Mouse (Mus musculus) frontal cortex, postnatal 36 days (tissue): ENCODE measurements around the gene Casp9.
"Not testable (repeated sequence)": the region's sequence is repeated elsewhere in the genome, so short reads cannot be mapped to it uniquely, and the experiment has no call there.

Experiments
- DNase-seq, 2 experiments: peaks; one replicate each; pipeline ENCODE4 v3.0.0; 2022; ENCODE audit warnings: low spot score in 2 of 2

Gene Casp9

GRCm38 (mm10) chr4:141793282-141794151, at the start of gene Casp9:
Casp9 (plus strand) TSS chr4:141793612.
- DNase-seq: peak; percentile 95 to 96

GRCm38 (mm10) chr4:141746578-141747346, 46.6 kb upstream of the Casp9 start, which contains the start of gene Agmat:
Agmat (plus strand) TSS chr4:141746672.
- DNase-seq: no peak

DNA sequence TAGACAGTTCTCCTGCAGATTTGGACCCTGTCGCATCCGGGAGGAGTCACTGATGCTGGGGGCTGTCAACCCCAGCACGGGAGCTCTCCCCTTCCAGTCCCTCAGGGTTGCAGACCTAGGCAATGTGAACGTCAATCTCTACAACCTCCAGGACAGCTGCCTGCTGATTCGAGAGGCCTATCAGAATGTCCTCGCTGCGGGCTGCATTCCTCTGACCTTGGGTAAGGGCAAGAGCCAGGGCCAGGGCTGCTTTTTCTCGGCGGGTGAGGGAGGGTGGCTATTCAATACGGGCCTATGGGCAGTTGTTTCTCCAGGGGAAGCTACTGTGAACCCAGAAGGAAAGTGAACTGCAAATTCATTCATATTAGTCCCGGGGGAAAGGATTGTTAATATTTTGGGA, 43.9 kb upstream of the Casp9 start:
- no peak for DNase-seq

DNA sequence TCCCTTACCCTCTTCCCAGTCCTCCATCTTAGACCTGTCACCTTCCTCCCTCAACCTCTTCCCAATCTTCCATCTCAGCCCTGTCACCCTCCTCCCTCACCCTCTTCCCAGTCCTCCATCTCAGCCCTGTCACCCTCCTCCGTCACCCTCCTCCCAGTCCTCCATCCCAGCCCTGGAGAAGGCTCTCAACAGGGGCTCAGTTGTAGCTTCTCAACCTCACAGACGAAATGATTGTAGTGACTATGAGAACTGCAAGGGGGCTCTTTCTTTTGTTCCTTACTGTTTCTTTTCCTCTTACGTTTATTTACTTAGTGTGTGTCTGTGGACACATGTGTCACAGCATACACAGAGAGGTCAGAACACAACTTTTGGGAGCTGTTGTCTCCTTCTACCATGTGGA, 42.6 kb upstream of the Casp9 start:
- no peak for DNase-seq

- no peak for DNase-seq
These were observed 41.9 kb upstream of the Casp9 start for GRCm38 (mm10) chr4:141751419-141752075.

DNA sequence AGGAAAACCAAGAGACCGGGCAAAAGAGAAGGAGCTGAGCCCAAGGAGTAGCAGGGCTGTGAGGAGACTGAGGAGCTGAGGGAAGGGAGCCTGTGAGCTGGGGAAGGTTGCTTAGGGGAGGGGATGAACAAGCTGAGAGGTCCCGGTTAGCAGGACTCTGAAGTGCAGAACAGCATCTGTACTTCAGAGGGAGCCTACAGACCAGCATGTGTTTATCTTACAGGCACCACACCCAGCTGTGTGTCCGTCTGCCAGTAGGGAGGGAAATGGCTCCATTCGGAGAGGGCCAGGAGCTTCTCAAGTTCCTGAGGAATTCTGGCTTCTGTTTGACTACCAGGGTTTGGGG, 41.4 kb upstream of the Casp9 start:
- DNase-seq: no peak

- no peak for DNase-seq
These were observed 38.0 kb upstream of the Casp9 start for GRCm38 (mm10) chr4:141755375-141755930.

- no peak for DNase-seq
These were observed 36.3 kb upstream of the Casp9 start for GRCm38 (mm10) chr4:141757124-141757523.

DNA sequence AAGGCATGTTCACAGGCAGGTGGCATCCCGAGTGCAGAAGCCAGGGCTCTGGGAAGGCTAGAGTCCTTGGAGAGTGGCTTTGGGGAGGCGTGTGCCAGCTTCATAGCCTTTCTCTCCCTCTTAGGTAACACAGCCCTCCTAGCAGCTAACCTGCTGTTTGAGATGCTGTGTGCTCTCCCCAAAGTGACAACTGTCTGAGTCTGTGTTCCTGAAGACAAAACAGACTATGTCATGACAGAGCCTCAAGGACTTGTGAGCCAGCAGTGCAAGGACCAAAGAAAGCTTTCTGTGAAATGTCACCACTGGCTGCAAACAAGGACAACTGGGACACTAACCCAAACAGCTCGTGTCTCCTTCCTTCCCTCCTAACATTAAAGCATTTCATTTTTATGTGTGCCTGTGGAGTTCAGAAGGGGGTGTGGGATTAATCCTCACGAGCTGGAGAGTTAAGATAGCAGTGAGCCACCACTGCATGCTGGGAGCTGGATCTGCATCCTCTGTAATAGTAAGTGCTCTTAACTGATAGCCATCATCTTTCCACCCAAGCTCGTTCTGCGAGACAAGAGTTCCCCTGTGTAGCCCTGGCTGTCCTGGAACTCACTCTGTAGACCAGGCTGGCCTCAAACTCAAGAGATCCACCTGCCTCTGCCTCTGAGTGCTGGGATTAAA, 34.4 kb upstream of the Casp9 start:
- DNase-seq: no peak

GRCm38 (mm10) chr4:141760942-141761341, 32.5 kb upstream of the Casp9 start:
- DNase-seq: no peak

- DNase-seq: no peak
These were observed 31.3 kb upstream of the Casp9 start for GRCm38 (mm10) chr4:141762102-141762598.

- DNase-seq: no peak
These were observed 29.9 kb upstream of the Casp9 start for GRCm38 (mm10) chr4:141763476-141763875.

- DNase-seq: no peak
These were observed 28.4 kb upstream of the Casp9 start for GRCm38 (mm10) chr4:141765008-141765407.

GRCm38 (mm10) chr4:141766316-141766667, 27.1 kb upstream of the Casp9 start:
- peak in 1 of 2 experiments; percentile 19 for DNase-seq

DNA sequence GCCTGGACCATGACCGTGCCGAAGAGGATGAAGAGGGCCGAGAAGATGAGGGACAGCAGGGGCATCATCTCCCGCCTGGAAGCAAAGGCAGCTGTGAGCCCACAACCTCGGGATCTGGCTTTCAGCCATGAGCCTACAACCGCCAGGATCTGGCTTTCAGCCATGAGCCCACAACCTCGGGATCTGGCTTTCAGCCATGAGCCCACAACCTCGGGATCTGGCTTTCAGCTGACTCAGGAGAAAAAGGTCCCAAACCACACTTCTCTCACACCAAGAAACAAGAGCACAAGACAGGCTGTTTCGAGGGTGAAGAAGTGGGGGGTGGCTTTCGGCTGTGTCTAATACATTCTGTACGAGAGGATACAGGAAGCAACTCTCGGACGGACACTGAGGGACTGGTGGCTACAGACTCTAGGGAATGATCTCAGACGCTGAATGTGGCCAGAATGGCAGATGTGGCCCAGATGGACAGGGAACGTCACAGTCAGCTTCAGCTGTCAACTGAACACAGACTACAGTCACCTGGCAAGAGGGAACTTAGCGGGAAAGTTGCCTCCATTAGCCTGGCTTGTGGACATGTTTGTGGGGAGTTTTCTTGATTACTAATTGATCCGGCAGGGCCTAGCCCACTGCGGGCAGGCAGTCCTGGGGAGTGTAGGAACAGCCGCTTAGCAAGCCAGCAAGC, 26.6 kb upstream of the Casp9 start:
- DNase-seq: no peak

- no peak for DNase-seq
These were observed 25.9 kb upstream of the Casp9 start for GRCm38 (mm10) chr4:141767353-141768036.

GRCm38 (mm10) chr4:141769501-141770160, 23.8 kb upstream of the Casp9 start:
- DNase-seq: no peak

DNA sequence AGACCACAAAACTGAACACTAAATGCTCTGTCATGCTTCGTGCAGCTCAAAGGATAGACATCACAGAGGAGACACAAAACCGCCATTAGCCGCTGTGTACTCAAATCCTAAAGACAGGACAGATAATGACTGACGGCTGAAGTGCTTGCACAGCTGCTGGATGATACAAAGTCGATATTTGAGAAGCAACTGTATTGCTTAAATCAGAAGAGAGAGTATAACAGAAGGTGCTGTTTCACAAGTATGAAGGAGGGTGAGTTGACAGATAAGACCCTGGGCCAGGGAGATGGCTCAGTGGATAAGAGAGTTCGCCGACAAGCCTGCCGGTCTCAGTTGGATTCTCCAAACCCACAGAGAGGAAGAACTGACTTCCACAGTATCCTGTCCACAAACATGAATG, 21.6 kb upstream of the Casp9 start:
- no peak for DNase-seq

DNA sequence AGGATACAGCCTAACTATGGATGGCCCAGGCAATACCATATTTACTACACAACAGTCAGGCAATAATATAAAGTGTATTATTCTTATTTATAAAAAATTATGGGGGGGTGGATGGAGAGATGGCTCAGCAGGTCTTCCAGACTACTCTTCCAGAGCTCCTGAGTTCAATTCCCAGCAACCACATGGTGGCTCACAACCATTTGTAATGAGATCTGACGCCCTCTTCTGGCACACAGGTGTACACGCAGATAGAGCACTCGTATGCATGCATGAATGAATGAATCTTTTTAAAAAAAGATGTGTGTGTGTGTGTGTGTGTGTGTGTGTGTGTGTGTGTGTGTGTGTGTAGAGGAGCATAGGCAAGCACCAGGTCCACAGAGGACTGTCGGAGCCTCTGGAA, 20.4 kb upstream of the Casp9 start:
- DNase-seq: not testable (repeated sequence)

DNA sequence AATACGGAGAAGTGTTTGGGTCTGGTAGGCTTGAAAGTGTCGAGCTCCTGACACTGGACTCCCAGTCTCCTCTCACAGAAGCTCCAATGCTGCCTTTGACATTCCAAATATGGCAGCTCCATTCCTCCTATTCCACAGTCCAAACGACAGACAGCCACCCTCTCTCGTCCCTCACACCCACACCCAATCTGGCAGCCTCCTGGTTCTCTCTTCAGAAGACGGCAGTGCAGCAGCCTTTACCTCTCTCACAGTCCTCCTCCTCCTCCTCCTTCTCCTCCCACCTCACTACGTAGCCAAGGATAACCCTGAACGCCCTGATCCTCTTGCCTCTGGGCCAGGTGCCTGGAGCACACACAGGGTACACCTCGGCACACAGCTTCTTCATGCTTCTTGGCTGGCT, 13.6 kb upstream of the Casp9 start:
- peak; percentile 75 to 85 for DNase-seq
